Mouse (Mus musculus): ENCODE data around the gene Vmn2r35. TPM values are rescaled to one million over a fixed set of nuclear protein-coding genes. Genes with fewer than 3 reads are reported as not detected.
"Not testable (repeated sequence)": the region's sequence is repeated elsewhere in the genome, so short reads cannot be mapped to it uniquely, and the experiment has no call there.

Gene Vmn2r35
- polyA plus RNA-seq (2014; fragmentation: Nextera tagmentation; extraction: Ambion mirVana): not detected in 2 replicates

DNA sequence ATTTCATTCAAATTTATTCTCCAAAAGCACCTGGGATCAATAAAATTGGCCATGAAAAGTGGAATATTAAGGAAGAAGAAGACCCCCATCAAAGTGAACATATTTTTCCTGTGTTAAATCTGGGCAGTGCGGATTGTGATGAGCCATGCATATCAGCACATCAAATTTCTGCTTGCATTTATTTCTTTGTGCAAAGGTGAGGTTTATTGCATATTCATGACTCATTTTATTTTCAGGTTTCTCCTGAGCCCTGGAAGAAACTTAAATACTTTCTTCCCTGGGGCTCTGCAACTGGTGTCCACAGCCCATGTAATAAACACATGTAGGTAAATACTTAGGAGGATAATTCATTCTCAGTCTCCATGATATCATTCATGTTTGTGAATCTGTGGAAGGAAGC lies at the start of gene Vmn2r35:
Vmn2r35 (minus strand) TSS at position 101 of the 400 bp plus-strand sequence.
- H3K27ac ChIP-seq (replicated peaks; ENCODE audit: low read depth, low read length); H3K4me3 ChIP-seq (ENCODE audit: low read depth, low read length); ATAC-seq (ENCODE audit: insufficient number of reproducible peaks, low FRiP score, low TSS enrichment, low read depth); DNase-seq (ENCODE audit: low spot score); H3K9ac ChIP-seq (ENCODE audit: low read length); H3K4me2 ChIP-seq (ENCODE audit: low read depth, severe bottlenecking); H3K9me3 ChIP-seq (ENCODE audit: control insufficient read depth, low read length); H3K36me3 ChIP-seq (ENCODE audit: control insufficient read depth, insufficient read depth, low read length); H3K27me3 ChIP-seq (ENCODE audit: control insufficient read depth, insufficient read depth, low read length); H3K4me1 ChIP-seq (ENCODE audit: control insufficient read depth, insufficient read depth, low read length): not testable (repeated sequence)
- no CpG with 5 or more reads among the region's 1 CpGs for WGBS

- WGBS: 97% methylated on average over 5 of the region's 25 CpGs
- H3K4me2 ChIP-seq (ENCODE audit: low read depth, severe bottlenecking); DNase-seq (ENCODE audit: low spot score); ATAC-seq (ENCODE audit: insufficient number of reproducible peaks, low FRiP score, low TSS enrichment, low read depth); H3K27ac ChIP-seq (replicated peaks; ENCODE audit: low read depth, low read length); H3K27me3 ChIP-seq (ENCODE audit: control insufficient read depth, insufficient read depth, low read length); H3K9me3 ChIP-seq (ENCODE audit: control insufficient read depth, low read length); H3K4me1 ChIP-seq (ENCODE audit: control insufficient read depth, insufficient read depth, low read length); H3K36me3 ChIP-seq (ENCODE audit: control insufficient read depth, insufficient read depth, low read length); H3K9ac ChIP-seq (ENCODE audit: low read length); H3K4me3 ChIP-seq (ENCODE audit: low read depth, low read length): not testable (repeated sequence)
These were observed 25.5 kb downstream of the Vmn2r35 start for GRCm38 (mm10) chr7:7794196-7794595.

Other genes with a start within 250 kb of the Vmn2r35 start
- gene Vmn2r34, start 130.4 kb downstream of the Vmn2r35 start, polyA plus RNA-seq (2014; fragmentation: Nextera tagmentation; extraction: Ambion mirVana): not detected in 2 replicates
- not detected in 2 replicates for gene Vmn2r36, start 82.6 kb upstream of the Vmn2r35 start, polyA plus RNA-seq (2014; fragmentation: Nextera tagmentation; extraction: Ambion mirVana)